17 mouse cellular contexts compared by ENCODE assay signal in genomic region chr7:139130361-139130760, GRCm38 (mm10). TPM values are rescaled to one million over a fixed set of nuclear protein-coding genes. Genes with fewer than 3 reads are reported as not detected.
DNase-seq lines count a peak whose midpoint lies in the region; ATAC-seq and TF ChIP-seq lines count a peak whose summit lies in the region.
"Had no signal": no experiment of that assay in that cellular context is flagged by ENCODE, and none has a peak within 500 bp of the region (broad histone marks: within the 10 kb centered on the region; RNA-seq: fewer than 3 reads in every experiment).

No protein-coding gene starts in this region.

- no peak overlapping the region for H3K4me2 ChIP-seq in forebrain, postnatal 0 days (ENCODE audit: low read depth)
- H3K4me2 ChIP-seq in forebrain, embryonic 16.5 days (ENCODE audit: low read length): no peak overlapping the region
- H3K4me2 ChIP-seq in neural tube, embryonic 11.5 days (ENCODE audit: low read depth): no peak overlapping the region
- H3K4me2 ChIP-seq in stomach, postnatal 0 days (replicated peaks; ENCODE audit: low read depth): no peak overlapping the region
- H3K4me2 ChIP-seq: heart, embryonic 12.5 days; midbrain, embryonic 15.5 days had no signal

- peak; percentile 50; the same call in 1 of the 2 replicates for ATAC-seq in forebrain, postnatal 0 days
- no peak for ATAC-seq in forebrain, embryonic 16.5 days
- ATAC-seq in neural tube, embryonic 11.5 days (ENCODE audit: insufficient read depth, low FRiP score, low TSS enrichment): no peak
- ATAC-seq in stomach, postnatal 0 days (ENCODE audit: low FRiP score, low TSS enrichment): no peak
- no peak for ATAC-seq in frontal cortex, adult (ENCODE audit: low TSS enrichment)
- ATAC-seq: midbrain, embryonic 15.5 days had no signal

- no peak overlapping the region for H3K4me3 ChIP-seq in forebrain, postnatal 0 days (ENCODE audit: low read depth, low read length)
- no peak overlapping the region for H3K4me3 ChIP-seq in forebrain, embryonic 16.5 days (replicated peaks; ENCODE audit: low read length)
- H3K4me3 ChIP-seq in neural tube, embryonic 11.5 days (ENCODE audit: low read depth, low read length): no peak overlapping the region
- H3K4me3 ChIP-seq in stomach, postnatal 0 days (ENCODE audit: low read depth, low read length): no peak overlapping the region
- H3K4me3 ChIP-seq: heart, embryonic 12.5 days; midbrain, embryonic 15.5 days had no signal

- no peak overlapping the region for H3K9ac ChIP-seq in forebrain, postnatal 0 days
- H3K9ac ChIP-seq in forebrain, embryonic 16.5 days (replicated peaks; ENCODE audit: low read depth, low read length): no peak overlapping the region
- H3K9ac ChIP-seq in neural tube, embryonic 11.5 days (ENCODE audit: low read length): 0 out of 2 replicates have a peak overlapping the region, but pooled peaks have one; percentile 23
- no peak overlapping the region for H3K9ac ChIP-seq in stomach, postnatal 0 days (ENCODE audit: low read length)
- H3K9ac ChIP-seq: heart, embryonic 12.5 days; midbrain, embryonic 15.5 days had no signal

- no peak for DNase-seq in forebrain, postnatal 0 days
- DNase-seq in neural tube, embryonic 11.5 days (ENCODE audit: low spot score): peak; percentile 31
- no peak for DNase-seq in neural tube, embryonic 10.5 days (ENCODE audit: extremely low spot score, low spot score)
- DNase-seq in induced T-regulatory cell, adult 2 months (ENCODE audit: low read depth): peak; percentile 55
- DNase-seq in stomach, postnatal 0 days (ENCODE audit: low spot score): peak; percentile 21
- no peak for DNase-seq in right cerebral cortex, adult 18-20 months
- DNase-seq: cerebellum, postnatal 25 days; gastrocnemius, postnatal 10 days; kidney, postnatal 14 days; layer of hippocampus, postnatal 36 days; thymus, postnatal 36 days had no signal

- WGBS in forebrain, postnatal 0 days: 45% methylated on average over 6 of the region's 6 CpGs
- 15% methylated on average over 6 of the region's 6 CpGs for WGBS in forebrain, embryonic 16.5 days
- 28% methylated on average over 6 of the region's 6 CpGs for WGBS in neural tube, embryonic 11.5 days
- WGBS in stomach, postnatal 0 days: 38% methylated on average over 6 of the region's 6 CpGs

- H3K27me3 ChIP-seq in forebrain, postnatal 0 days (ENCODE audit: insufficient read depth, low read length): no peaks in the 10 kb centered on the region
- H3K27me3 ChIP-seq in forebrain, embryonic 16.5 days (replicated peaks; ENCODE audit: control insufficient read depth, insufficient read depth, low read length): no peaks in the 10 kb centered on the region
- no peaks in the 10 kb centered on the region for H3K27me3 ChIP-seq in neural tube, embryonic 11.5 days (ENCODE audit: control insufficient read depth, insufficient read depth, low read length)
- H3K27me3 ChIP-seq in stomach, postnatal 0 days (ENCODE audit: control insufficient read depth, insufficient read depth, low read length): no peaks in the 10 kb centered on the region
- H3K27me3 ChIP-seq: midbrain, embryonic 15.5 days had no signal

- no peaks in the 10 kb centered on the region for H3K36me3 ChIP-seq in forebrain, postnatal 0 days (ENCODE audit: insufficient read depth)
- no peaks in the 10 kb centered on the region for H3K36me3 ChIP-seq in forebrain, embryonic 16.5 days (ENCODE audit: control insufficient read depth, insufficient read depth)
- H3K36me3 ChIP-seq in neural tube, embryonic 11.5 days (ENCODE audit: control insufficient read depth, insufficient read depth, low read length): no peaks in the 10 kb centered on the region
- no peaks in the 10 kb centered on the region for H3K36me3 ChIP-seq in stomach, postnatal 0 days (ENCODE audit: control insufficient read depth, insufficient read depth, low read length)
- H3K36me3 ChIP-seq: heart, embryonic 12.5 days; midbrain, embryonic 15.5 days had no signal

- peaks cover 7% of the 10 kb centered on the region; the same call in 1 of the 2 replicates for H3K4me1 ChIP-seq in forebrain, postnatal 0 days (ENCODE audit: insufficient read depth)
- peaks cover 11% of the 10 kb centered on the region; the same call in 1 of the 2 replicates for H3K4me1 ChIP-seq in forebrain, embryonic 16.5 days (replicated peaks; ENCODE audit: control insufficient read depth, insufficient read depth, low read length)
- peaks cover 7% of the 10 kb centered on the region for H3K4me1 ChIP-seq in neural tube, embryonic 11.5 days (ENCODE audit: control insufficient read depth, insufficient read depth, low read length)
- H3K4me1 ChIP-seq in stomach, postnatal 0 days (replicated peaks; ENCODE audit: control insufficient read depth, insufficient read depth): no peaks in the 10 kb centered on the region

- no peak for TF ChIP-seq EP300 in stomach, postnatal 0 days (optimal IDR thresholded peaks at IDR 0.05)

- H3K9me3 ChIP-seq in forebrain, postnatal 0 days (ENCODE audit: low read length): no peaks in the 10 kb centered on the region
- H3K9me3 ChIP-seq in forebrain, embryonic 16.5 days (ENCODE audit: control insufficient read depth, low read length): no peaks in the 10 kb centered on the region
- no peaks in the 10 kb centered on the region for H3K9me3 ChIP-seq in neural tube, embryonic 11.5 days (ENCODE audit: control insufficient read depth, low read length)
- no peaks in the 10 kb centered on the region for H3K9me3 ChIP-seq in stomach, postnatal 0 days (ENCODE audit: control insufficient read depth, low read length)
- H3K9me3 ChIP-seq: heart, embryonic 12.5 days; midbrain, embryonic 15.5 days had no signal

- peak overlapping the region; percentile 9; the same call in 1 of the 2 replicates for H3K27ac ChIP-seq in forebrain, postnatal 0 days (ENCODE audit: low read depth, low read length)
- H3K27ac ChIP-seq in forebrain, embryonic 16.5 days (ENCODE audit: low read length): no peak overlapping the region
- H3K27ac ChIP-seq in neural tube, embryonic 11.5 days (ENCODE audit: low read depth, low read length): no peak overlapping the region
- no peak overlapping the region for H3K27ac ChIP-seq in stomach, postnatal 0 days (replicated peaks)
- H3K27ac ChIP-seq: midbrain, embryonic 15.5 days had no signal

- no peak for TF ChIP-seq CTCF in forebrain, postnatal 0 days (IDR thresholded peaks at IDR 0.05; ENCODE audit: low read depth)
- no peak for TF ChIP-seq CTCF in stomach, postnatal 0 days (IDR thresholded peaks at IDR 0.05; ENCODE audit: low read depth)

RNA-seq across cellular contexts. Expression of gene Dpysl4, which starts 44.6 kb away (rescaled TPM):
- 121 and 125 TPM in 2 replicates for total RNA-seq in forebrain, postnatal 0 days (2014; rRNA removed)
- 112 and 142 TPM in 2 replicates for polyA plus RNA-seq in forebrain, postnatal 0 days (2015; fragmentation: Nextera tagmentation; extraction: Ambion mirVana)
- 103 and 122 TPM in 2 replicates for polyA plus RNA-seq in forebrain, embryonic 16.5 days (2015; fragmentation: Nextera tagmentation; extraction: Ambion mirVana)
- 295 and 318 TPM in 2 replicates for polyA plus RNA-seq in neural tube, embryonic 11.5 days (2014; fragmentation: Nextera tagmentation; extraction: Ambion mirVana)
- 4.8 and 5.1 TPM in 2 replicates for polyA plus RNA-seq in stomach, postnatal 0 days (2015; fragmentation: Nextera tagmentation; extraction: Ambion mirVana)
- total RNA-seq: hematopoietic stem cell, adult 5-6 weeks had no signal
- polyA plus RNA-seq: C2C12 had no signal

Comparison
In these comparisons a context has a peak if more than half of its experiments do, and no peak if none do; other contexts are left out.
1. DNase-seq: peak in neural tube, embryonic 11.5 days (single experiment), induced T-regulatory cell, adult 2 months (single experiment) and stomach, postnatal 0 days (single experiment); none in forebrain, postnatal 0 days (single experiment), neural tube, embryonic 10.5 days (single experiment) and right cerebral cortex, adult 18-20 months (single experiment).
2. RNA of gene Dpysl4, which starts 44.6 kb away (polyA plus RNA-seq): 295 to 318 TPM in neural tube, embryonic 11.5 days, 112 to 142 TPM in forebrain, postnatal 0 days and 103 to 122 TPM in forebrain, embryonic 16.5 days; 4.8 to 5.1 TPM in stomach, postnatal 0 days; every median in the first group is over 10 times any median in the second.